In genomic region chr4:85707352-85708057, GRCm38 (mm10) we compare ENCODE assay signal across 14 mouse cellular contexts.
DNase-seq lines count a peak whose midpoint lies in the region; ATAC-seq and TF ChIP-seq lines count a peak whose summit lies in the region.
"Had no signal": no experiment of that assay in that cellular context is flagged by ENCODE, and none has a peak within 500 bp of the region (broad histone marks: within the 10 kb centered on the region; RNA-seq: fewer than 3 reads in every experiment).

No protein-coding gene starts in this region.

- no peak overlapping the region for H3K4me3 ChIP-seq in stomach, embryonic 14.5 days (ENCODE audit: low read depth, low read length)
- no peak overlapping the region for H3K4me3 ChIP-seq in stomach, postnatal 0 days (ENCODE audit: low read depth, low read length)
- no peak overlapping the region for H3K4me3 ChIP-seq in forebrain, embryonic 13.5 days
- no peak overlapping the region for H3K4me3 ChIP-seq in midbrain, embryonic 10.5 days
- H3K4me3 ChIP-seq in heart, embryonic 11.5 days (ENCODE audit: low read depth, low read length), result no peak overlapping the region
- H3K4me3 ChIP-seq: left cerebral cortex, adult 2 months; liver, embryonic 15.5 days; megakaryocyte, embryonic 14.5 days had no signal

- no peak overlapping the region for H3K4me2 ChIP-seq in stomach, embryonic 14.5 days (replicated peaks; ENCODE audit: low read depth, low read length)
- H3K4me2 ChIP-seq in stomach, postnatal 0 days (replicated peaks; ENCODE audit: low read depth), result no peak overlapping the region
- no peak overlapping the region for H3K4me2 ChIP-seq in forebrain, embryonic 13.5 days
- no peak overlapping the region for H3K4me2 ChIP-seq in heart, embryonic 11.5 days
- H3K4me2 ChIP-seq: liver, embryonic 15.5 days had no signal

- H3K9ac ChIP-seq in stomach, embryonic 14.5 days (replicated peaks; ENCODE audit: low read depth, low read length), result no peak overlapping the region
- no peak overlapping the region for H3K9ac ChIP-seq in stomach, postnatal 0 days (ENCODE audit: low read length)
- H3K9ac ChIP-seq in forebrain, embryonic 13.5 days, result no peak overlapping the region
- H3K9ac ChIP-seq in heart, embryonic 11.5 days (ENCODE audit: low read depth, low read length), result no peak overlapping the region
- H3K9ac ChIP-seq: liver, embryonic 15.5 days had no signal

- no peak for TF ChIP-seq EP300 in stomach, postnatal 0 days (optimal IDR thresholded peaks at IDR 0.05)

- no peak for DNase-seq in stomach, postnatal 0 days (ENCODE audit: low spot score)
- peak; percentile 54 for DNase-seq in midbrain, embryonic 10.5 days (ENCODE audit: low spot score)
- peak; percentile 3 for DNase-seq in right cerebral cortex, postnatal 4 days
- DNase-seq in spleen, postnatal 4 days (ENCODE audit: low spot score in 2 of 2), result no peak
- DNase-seq: gastrocnemius, postnatal 10 days; heart, postnatal 14 days; kidney, adult 9 months had no signal

- ATAC-seq in stomach, embryonic 14.5 days (ENCODE audit: insufficient number of reproducible peaks, insufficient read depth, low FRiP score, low read depth), result peak; percentile 46
- no peak for ATAC-seq in stomach, postnatal 0 days (ENCODE audit: low FRiP score, low TSS enrichment)
- ATAC-seq in forebrain, embryonic 13.5 days, result peak; percentile 94
- no peak for ATAC-seq in CD4-positive, CD25-positive, alpha-beta regulatory T cell, adult 4 months
- no peak for ATAC-seq in heart, embryonic 11.5 days (replicated peaks; ENCODE audit: insufficient number of reproducible peaks, low FRiP score, low TSS enrichment)

- no peaks in the 10 kb centered on the region for H3K27me3 ChIP-seq in stomach, embryonic 14.5 days (ENCODE audit: control insufficient read depth, insufficient read depth, low read length)
- no peaks in the 10 kb centered on the region for H3K27me3 ChIP-seq in stomach, postnatal 0 days (ENCODE audit: control insufficient read depth, insufficient read depth, low read length)
- peaks cover 63% of the 10 kb centered on the region for H3K27me3 ChIP-seq in forebrain, embryonic 13.5 days
- H3K27me3 ChIP-seq in midbrain, embryonic 10.5 days (ENCODE audit: low read depth, poor library complexity, severe bottlenecking), result peaks cover 74% of the 10 kb centered on the region
- H3K27me3 ChIP-seq in heart, embryonic 11.5 days (ENCODE audit: control insufficient read depth, insufficient read depth, low read length), result no peaks in the 10 kb centered on the region
- H3K27me3 ChIP-seq: liver, embryonic 15.5 days; megakaryocyte, embryonic 14.5 days had no signal

- no peaks in the 10 kb centered on the region for H3K36me3 ChIP-seq in stomach, embryonic 14.5 days (ENCODE audit: control insufficient read depth, insufficient read depth, low read length)
- H3K36me3 ChIP-seq in stomach, postnatal 0 days (ENCODE audit: control insufficient read depth, insufficient read depth, low read length), result no peaks in the 10 kb centered on the region
- H3K36me3 ChIP-seq in forebrain, embryonic 13.5 days (ENCODE audit: poor library complexity, severe bottlenecking), result no peaks in the 10 kb centered on the region
- no peaks in the 10 kb centered on the region for H3K36me3 ChIP-seq in midbrain, embryonic 10.5 days
- no peaks in the 10 kb centered on the region for H3K36me3 ChIP-seq in heart, embryonic 11.5 days (ENCODE audit: control insufficient read depth, insufficient read depth, low read length)
- H3K36me3 ChIP-seq: liver, embryonic 15.5 days had no signal

- no peak overlapping the region for H3K27ac ChIP-seq in stomach, embryonic 14.5 days (ENCODE audit: low read length)
- H3K27ac ChIP-seq in stomach, postnatal 0 days (replicated peaks), result no peak overlapping the region
- 0 out of 2 replicates have a peak overlapping the region, but pooled peaks have one; percentile 8 for H3K27ac ChIP-seq in forebrain, embryonic 13.5 days
- peak overlapping the region; percentile 56; the same call in 1 of the 2 replicates for H3K27ac ChIP-seq in midbrain, embryonic 10.5 days (replicated peaks)
- no peak overlapping the region for H3K27ac ChIP-seq in heart, embryonic 11.5 days (ENCODE audit: low read depth, low read length)
- H3K27ac ChIP-seq: left cerebral cortex, adult 2 months; liver, embryonic 15.5 days had no signal

- TF ChIP-seq CTCF in stomach, postnatal 0 days (IDR thresholded peaks at IDR 0.05; ENCODE audit: low read depth), result no peak

- no peaks in the 10 kb centered on the region for H3K4me1 ChIP-seq in stomach, embryonic 14.5 days (ENCODE audit: control insufficient read depth, insufficient read depth, low read length)
- no peaks in the 10 kb centered on the region for H3K4me1 ChIP-seq in stomach, postnatal 0 days (replicated peaks; ENCODE audit: control insufficient read depth, insufficient read depth)
- H3K4me1 ChIP-seq in forebrain, embryonic 13.5 days, result peaks cover 13% of the 10 kb centered on the region
- peaks cover 31% of the 10 kb centered on the region for H3K4me1 ChIP-seq in midbrain, embryonic 10.5 days
- no peaks in the 10 kb centered on the region for H3K4me1 ChIP-seq in heart, embryonic 11.5 days (ENCODE audit: control insufficient read depth, insufficient read depth, low read length)
- H3K4me1 ChIP-seq: liver, embryonic 15.5 days; megakaryocyte, embryonic 14.5 days had no signal

- WGBS in stomach, embryonic 14.5 days, result 69% methylated on average over 7 of the region's 7 CpGs
- WGBS in stomach, postnatal 0 days, result 59% methylated on average over 7 of the region's 7 CpGs
- WGBS in forebrain, embryonic 13.5 days, result 10% methylated on average over 7 of the region's 7 CpGs
- 37% methylated on average over 7 of the region's 7 CpGs for WGBS in midbrain, embryonic 10.5 days
- 72% methylated on average over 7 of the region's 7 CpGs for WGBS in heart, embryonic 11.5 days (ENCODE audit: insufficient replicate concordance)

- H3K9me3 ChIP-seq in stomach, embryonic 14.5 days (ENCODE audit: control insufficient read depth, low read depth, low read length), result no peaks in the 10 kb centered on the region
- H3K9me3 ChIP-seq in stomach, postnatal 0 days (ENCODE audit: control insufficient read depth, low read length), result no peaks in the 10 kb centered on the region
- H3K9me3 ChIP-seq in forebrain, embryonic 13.5 days (replicated peaks), result no peaks in the 10 kb centered on the region
- no peaks in the 10 kb centered on the region for H3K9me3 ChIP-seq in midbrain, embryonic 10.5 days (replicated peaks)
- H3K9me3 ChIP-seq in heart, embryonic 11.5 days (replicated peaks; ENCODE audit: control insufficient read depth, low read length), result no peaks in the 10 kb centered on the region
- H3K9me3 ChIP-seq: liver, embryonic 15.5 days had no signal

Comparison
In these comparisons a context has a peak if more than half of its experiments do, and no peak if none do; other contexts are left out.
1. ATAC-seq: peak in stomach, embryonic 14.5 days (single experiment) and forebrain, embryonic 13.5 days (single experiment); none in stomach, postnatal 0 days (single experiment), CD4-positive, CD25-positive, alpha-beta regulatory T cell, adult 4 months (single experiment) and heart, embryonic 11.5 days (single experiment).
2. H3K27ac ChIP-seq: peak in forebrain, embryonic 13.5 days (single experiment) and midbrain, embryonic 10.5 days (single experiment); none in stomach, embryonic 14.5 days (single experiment), stomach, postnatal 0 days (single experiment) and heart, embryonic 11.5 days (single experiment).
3. DNase-seq: peak in midbrain, embryonic 10.5 days (single experiment) and right cerebral cortex, postnatal 4 days (single experiment); none in stomach, postnatal 0 days (single experiment) and spleen, postnatal 4 days (0 of 2).